Comparison of ENCODE assay signal across 34 mouse cellular contexts in genomic region chr13:113054230-113054629, GRCm38 (mm10). TPM values are rescaled to one million over a fixed set of nuclear protein-coding genes. Genes with fewer than 3 reads are reported as not detected.
DNase-seq lines count a peak whose midpoint lies in the region; ATAC-seq and TF ChIP-seq lines count a peak whose summit lies in the region.
"Had no signal": no experiment of that assay in that cellular context is flagged by ENCODE, and none has a peak within 500 bp of the region (broad histone marks: within the 10 kb centered on the region; RNA-seq: fewer than 3 reads in every experiment).

No protein-coding gene starts in this region.

- no peaks in the 10 kb centered on the region for H3K36me3 ChIP-seq in thymus, adult 2 months (ENCODE audit: control insufficient read depth, insufficient read depth, low read length)
- H3K36me3 ChIP-seq in intestine, postnatal 0 days (ENCODE audit: control insufficient read depth, insufficient read depth) = no peaks in the 10 kb centered on the region
- H3K36me3 ChIP-seq: embryonic facial prominence, embryonic 12.5 days; embryonic facial prominence, embryonic 15.5 days; G1E; hindbrain, embryonic 10.5 days; hindbrain, embryonic 13.5 days had no signal

- DNase-seq in thymus, adult 2 months = peak; percentile 20
- DNase-seq in thymus, adult 18-20 months = no peak
- DNase-seq in thymus, postnatal 14 days = peak; percentile 53
- DNase-seq in right cerebral cortex, adult 18-20 months = no peak
- no peak for DNase-seq in spleen, adult 12 weeks (ENCODE audit: low spot score)
- DNase-seq: adrenal gland, postnatal 10 days; adrenal gland, postnatal 36 days; B cell, adult 2 months; cerebellum, adult 18-20 months; cerebellum, adult 9-10 months; cerebellum, postnatal 14 days; forebrain, postnatal 0 days; gastrocnemius, adult 2 months; gastrocnemius, postnatal 14 days; heart, adult 18-20 months had no signal

- WGBS in thymus, adult 2 months = 46% methylated on average over 8 of the region's 8 CpGs
- WGBS in intestine, postnatal 0 days = 84% methylated on average over 8 of the region's 8 CpGs

- no peaks in the 10 kb centered on the region for H3K9me3 ChIP-seq in intestine, postnatal 0 days (ENCODE audit: control insufficient read depth)
- H3K9me3 ChIP-seq: embryonic facial prominence, embryonic 12.5 days; embryonic facial prominence, embryonic 15.5 days; hindbrain, embryonic 10.5 days; hindbrain, embryonic 13.5 days had no signal

- ATAC-seq in megakaryocyte, adult 5-6 weeks (ENCODE audit: poor library complexity, severe bottlenecking) = peak; percentile 54
- ATAC-seq in intestine, postnatal 0 days = no peak
- ATAC-seq: forebrain, embryonic 14.5 days; forebrain, postnatal 0 days; hindbrain, embryonic 16.5 days; Patski had no signal

- peaks cover 4% of the 10 kb centered on the region for H3K4me1 ChIP-seq in thymus, adult 2 months (replicated peaks; ENCODE audit: control insufficient read depth, insufficient read depth, low read length)
- no peaks in the 10 kb centered on the region for H3K4me1 ChIP-seq in intestine, postnatal 0 days (replicated peaks; ENCODE audit: control insufficient read depth, insufficient read depth, low read length)
- H3K4me1 ChIP-seq: embryonic facial prominence, embryonic 12.5 days; embryonic facial prominence, embryonic 15.5 days; hindbrain, embryonic 10.5 days; hindbrain, embryonic 13.5 days had no signal

- no peak overlapping the region for H3K27ac ChIP-seq in thymus, adult 2 months (ENCODE audit: control insufficient read depth, insufficient read depth, low read length)
- no peak overlapping the region for H3K27ac ChIP-seq in intestine, postnatal 0 days (ENCODE audit: low read depth, low read length)
- H3K27ac ChIP-seq: embryonic facial prominence, embryonic 12.5 days; embryonic facial prominence, embryonic 15.5 days; gastrocnemius, adult 2 months; hindbrain, embryonic 10.5 days; hindbrain, embryonic 13.5 days had no signal

- no peak overlapping the region for H3K9ac ChIP-seq in intestine, postnatal 0 days (ENCODE audit: low read depth, low read length)
- H3K9ac ChIP-seq: embryonic facial prominence, embryonic 12.5 days; embryonic facial prominence, embryonic 15.5 days; forebrain, postnatal 0 days; hindbrain, embryonic 13.5 days had no signal

- H3K4me3 ChIP-seq in thymus, adult 2 months (ENCODE audit: control insufficient read depth, insufficient read depth, low read length) = no peak overlapping the region
- H3K4me3 ChIP-seq in intestine, postnatal 0 days (ENCODE audit: low read depth, low read length) = no peak overlapping the region
- H3K4me3 ChIP-seq: embryonic facial prominence, embryonic 12.5 days; embryonic facial prominence, embryonic 15.5 days; gastrocnemius, adult 2 months; hindbrain, embryonic 10.5 days; hindbrain, embryonic 13.5 days had no signal

- TF ChIP-seq POLR2A in thymus, adult 2 months (IDR thresholded peaks at IDR 0.05; ENCODE audit: control insufficient read depth, extremely low read depth, insufficient read depth, low read length, poor library complexity) = no peak

- no peak for TF ChIP-seq CTCF in thymus, adult 2 months (IDR thresholded peaks at IDR 0.05; ENCODE audit: borderline replicate concordance, control insufficient read depth, extremely low read depth, insufficient read depth, low read length, poor library complexity)
- no peak for TF ChIP-seq CTCF in intestine, postnatal 0 days (IDR thresholded peaks at IDR 0.05; ENCODE audit: low read depth)

- no peaks in the 10 kb centered on the region for H3K27me3 ChIP-seq in thymus, adult 2 months (ENCODE audit: control insufficient read depth, insufficient read depth, low read length)
- H3K27me3 ChIP-seq in intestine, postnatal 0 days (replicated peaks; ENCODE audit: control insufficient read depth, insufficient read depth, low read length) = no peaks in the 10 kb centered on the region
- H3K27me3 ChIP-seq: CH12.LX; embryonic facial prominence, embryonic 12.5 days; hindbrain, embryonic 13.5 days had no signal

- no peak overlapping the region for H3K4me2 ChIP-seq in intestine, postnatal 0 days (replicated peaks; ENCODE audit: low read depth)
- H3K4me2 ChIP-seq: embryonic facial prominence, embryonic 12.5 days; embryonic facial prominence, embryonic 15.5 days; heart, embryonic 11.5 days; hindbrain, embryonic 13.5 days had no signal

RNA-seq across cellular contexts. Expression of gene Gpx8, which starts 8.0 kb away (rescaled TPM):
- 1.3 and 1.9 TPM in 2 replicates for polyA plus RNA-seq in thymus, adult 2 months (2012; rRNA removed)
- 0.85 TPM in 1 of 2 replicates, not detected in the other for total RNA-seq in megakaryocyte, adult 5-6 weeks (2015)
- 1.9 TPM in 1 of 2 replicates, not detected in the other for total RNA-seq in megakaryocyte, adult 5-6 weeks (2017)
- polyA plus RNA-seq in intestine, postnatal 0 days (2015; fragmentation: Nextera tagmentation; extraction: Ambion mirVana) = 50.4 and 51.7 TPM in 2 replicates
- total RNA-seq: CH12.LX had no signal
- polyA plus RNA-seq: G1E had no signal

RNA-seq across cellular contexts. Expression of gene Cdc20b, which starts 19.3 kb away (rescaled TPM):
- 0.47 and 0.48 TPM in 2 replicates for polyA plus RNA-seq in thymus, adult 2 months (2012; rRNA removed)
- not detected in 2 replicates for total RNA-seq in megakaryocyte, adult 5-6 weeks (2015)
- total RNA-seq in megakaryocyte, adult 5-6 weeks (2017) = not detected in 2 replicates
- polyA plus RNA-seq in intestine, postnatal 0 days (2015; fragmentation: Nextera tagmentation; extraction: Ambion mirVana) = not detected in 2 replicates
- total RNA-seq: adrenal gland, adult 18-20 months; adrenal gland, postnatal 10 days; adrenal gland, postnatal 36 days; CH12.LX; G1E; gastrocnemius, adult 2 months; gastrocnemius, postnatal 14 days; gastrocnemius, postnatal 4 days; heart, adult 18-20 months; heart, postnatal 25 days had no signal
- polyA plus RNA-seq: embryonic facial prominence, embryonic 12.5 days; G1E; heart, embryonic 14.5 days; heart, postnatal 0 days; Patski had no signal

RNA-seq across cellular contexts. Expression of gene Gzma, which starts 46.6 kb away (rescaled TPM):
- polyA plus RNA-seq in thymus, adult 2 months (2012; rRNA removed) = 15.8 and 19.4 TPM in 2 replicates
- 14.6 and 29.7 TPM in 2 replicates for total RNA-seq in megakaryocyte, adult 5-6 weeks (2015)
- total RNA-seq in megakaryocyte, adult 5-6 weeks (2017) = 20.3 and 49.5 TPM in 2 replicates
- polyA plus RNA-seq in intestine, postnatal 0 days (2015; fragmentation: Nextera tagmentation; extraction: Ambion mirVana) = 4.2 and 4.9 TPM in 2 replicates
- total RNA-seq: CH12.LX; G1E; gastrocnemius, adult 2 months; gastrocnemius, postnatal 14 days; gastrocnemius, postnatal 4 days had no signal
- polyA plus RNA-seq: embryonic facial prominence, embryonic 12.5 days; embryonic facial prominence, embryonic 15.5 days; forebrain, embryonic 11.5 days; forebrain, embryonic 14.5 days; frontal cortex, adult 2 months; G1E; heart, embryonic 11.5 days; heart, embryonic 14.5 days; hindbrain, embryonic 10.5 days; hindbrain, embryonic 13.5 days; Patski had no signal

Comparison
In these comparisons a context has a peak if more than half of its experiments do, and no peak if none do; other contexts are left out.
1. DNase-seq: peak in thymus, adult 2 months (single experiment) and thymus, postnatal 14 days (single experiment); none in thymus, adult 18-20 months (0 of 2), right cerebral cortex, adult 18-20 months (single experiment) and spleen, adult 12 weeks (single experiment).
2. RNA of gene Gpx8, which starts 8.0 kb away (polyA plus RNA-seq): 50.4 to 51.7 TPM in intestine, postnatal 0 days; 1.3 to 1.9 TPM in thymus, adult 2 months; every median in the first group is over 10 times any median in the second.